Mouse (Mus musculus) liver, adult 10 weeks (tissue): ENCODE results near the gene S1pr3. TPM values are rescaled to one million over a fixed set of nuclear protein-coding genes. Genes with fewer than 3 reads are reported as not detected.

ENCODE experiments used
- polyA plus RNA-seq: library from polyadenylated mRNA; stranded (reverse); fragments of 350-450 nt; fragmentation: Illumina TruSeq; extraction: RNeasy Lipid Tissue Mini Kit (QIAGEN cat#74804); gene quantifications from one replicate; pipeline ENCODE4 v1.2.3, GENCODE M21; 2014; ENCODE audit warnings: low read depth, low replicate concordance

The S1pr3 gene
- polyA plus RNA-seq = 0.87 TPM

DNA sequence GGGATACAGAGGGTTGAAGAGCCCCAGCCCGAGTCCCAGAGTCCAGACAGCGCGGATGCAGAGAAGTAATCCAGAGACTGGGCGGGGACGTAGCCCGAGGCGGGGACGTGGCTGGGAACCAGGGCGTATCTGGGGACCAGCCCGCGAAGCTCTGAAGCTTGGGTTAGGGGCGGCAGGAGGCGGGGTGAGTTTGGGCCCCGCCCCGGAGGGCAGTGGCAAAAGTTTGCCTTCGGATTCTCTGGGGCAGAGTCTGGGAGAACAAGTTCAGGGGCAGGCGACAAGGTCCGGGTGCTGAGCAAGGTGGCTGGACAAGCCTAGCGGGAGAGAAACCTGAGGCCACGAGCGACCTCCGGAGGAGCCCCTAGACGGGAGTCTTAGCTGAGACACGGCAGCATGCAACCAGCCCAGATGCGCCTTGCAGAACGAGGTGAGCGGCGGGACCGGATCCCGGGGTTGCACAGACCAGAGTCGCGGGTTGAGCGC lies at the start of gene S1pr3:
S1pr3 (plus strand) TSS at position 121 of the 483 bp plus-strand sequence.

Other genes starting within 250 kb of the S1pr3 start
- gene Nxnl2, start 237.6 kb upstream of the S1pr3 start, polyA plus RNA-seq = not detected
- not detected for gene Shc3, start 160.8 kb downstream of the S1pr3 start, polyA plus RNA-seq
- gene Cks2, start 236.6 kb downstream of the S1pr3 start, polyA plus RNA-seq = 113 TPM
- gene Secisbp2, start 243.1 kb downstream of the S1pr3 start, polyA plus RNA-seq = 6.2 TPM